Mouse (Mus musculus): ENCODE results near the gene Trhr2. TPM values are rescaled to one million over a fixed set of nuclear protein-coding genes. Genes with fewer than 3 reads are reported as not detected.

Trhr2 gene
- total RNA-seq, 2 experiments from 2014 or later = not detected

DNA sequence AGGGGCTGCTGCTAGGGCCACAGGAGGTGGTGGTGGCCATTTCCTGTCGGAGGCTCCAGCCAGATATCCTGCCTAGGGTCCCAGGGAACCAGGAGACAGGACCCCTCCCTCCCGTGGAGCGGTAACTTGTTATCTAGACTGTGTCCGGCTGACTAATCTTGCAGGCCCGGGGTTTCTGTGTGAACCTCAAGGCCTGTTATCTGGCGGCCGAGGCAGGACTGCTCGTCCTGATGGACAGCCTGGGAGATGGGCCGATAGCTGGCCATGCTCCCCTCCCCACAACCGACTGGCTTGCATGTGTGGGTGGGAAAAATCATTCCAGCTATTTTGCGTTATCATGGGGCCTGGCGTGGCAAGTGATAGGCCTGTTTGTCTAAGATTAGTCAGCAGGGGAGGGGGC is 47.2 kb downstream of the Trhr2 start:
- no peak for ATAC-seq (replicated peaks; ENCODE audit: low FRiP score, poor library complexity, severe bottlenecking)

- ATAC-seq (replicated peaks; ENCODE audit: low FRiP score, poor library complexity, severe bottlenecking) = no peak
These were observed 48.0 kb downstream of the Trhr2 start for GRCm38 (mm10) chr8:122312553-122312952.

- no peak for ATAC-seq (replicated peaks; ENCODE audit: low FRiP score, poor library complexity, severe bottlenecking)
These were observed 49.4 kb downstream of the Trhr2 start for GRCm38 (mm10) chr8:122311115-122311514.

GRCm38 (mm10) chr8:122309272-122309671 is 51.3 kb downstream of the Trhr2 start:
- ATAC-seq (replicated peaks; ENCODE audit: low FRiP score, poor library complexity, severe bottlenecking) = peak; percentile 72

- ATAC-seq (replicated peaks; ENCODE audit: low FRiP score, poor library complexity, severe bottlenecking) = no peak
These were observed 52.7 kb downstream of the Trhr2 start for GRCm38 (mm10) chr8:122307836-122308235.

Other genes with a start within 250 kb of the Trhr2 start
- gene Zfpm1, start 78.6 kb downstream of the Trhr2 start, total RNA-seq (2015; ENCODE audit: low replicate concordance) = 54.2 and 55.4 TPM in 2 replicates
- gene Zfpm1, start 78.6 kb downstream of the Trhr2 start, total RNA-seq (2017; ENCODE audit: low replicate concordance) = 196 and 459 TPM in 2 replicates
- gene Zc3h18, start 15.9 kb upstream of the Trhr2 start, total RNA-seq (2015; ENCODE audit: low replicate concordance) = 10.8 and 14.2 TPM in 2 replicates
- gene Zc3h18, start 15.9 kb upstream of the Trhr2 start, total RNA-seq (2017; ENCODE audit: low replicate concordance) = 22.2 and 31.5 TPM in 2 replicates
- not detected in 2 replicates for gene Il17c, start 61.3 kb upstream of the Trhr2 start, total RNA-seq (2015; ENCODE audit: low replicate concordance)
- not detected in 2 replicates for gene Il17c, start 61.3 kb upstream of the Trhr2 start, total RNA-seq (2017; ENCODE audit: low replicate concordance)
- 105 and 126 TPM in 2 replicates for gene Cyba, start 72.2 kb upstream of the Trhr2 start, total RNA-seq (2015; ENCODE audit: low replicate concordance)
- gene Cyba, start 72.2 kb upstream of the Trhr2 start, total RNA-seq (2017; ENCODE audit: low replicate concordance) = 42.8 and 52.6 TPM in 2 replicates
- 0.84 TPM in 1 of 2 replicates, not detected in the other for gene Mvd, start 82.7 kb upstream of the Trhr2 start, total RNA-seq (2015; ENCODE audit: low replicate concordance)
- 0.84 and 1.3 TPM in 2 replicates for gene Mvd, start 82.7 kb upstream of the Trhr2 start, total RNA-seq (2017; ENCODE audit: low replicate concordance)
- gene Snai3, start 100.0 kb upstream of the Trhr2 start, total RNA-seq (2015; ENCODE audit: low replicate concordance) = 1.0 TPM in 1 of 2 replicates, not detected in the other
- gene Snai3, start 100.0 kb upstream of the Trhr2 start, total RNA-seq (2017; ENCODE audit: low replicate concordance) = not detected in 2 replicates
- gene Rnf166, start 115.3 kb upstream of the Trhr2 start, total RNA-seq (2015; ENCODE audit: low replicate concordance) = 9.0 and 12.9 TPM in 2 replicates
- 7.9 and 8.1 TPM in 2 replicates for gene Rnf166, start 115.3 kb upstream of the Trhr2 start, total RNA-seq (2017; ENCODE audit: low replicate concordance)
- 3.8 and 29.4 TPM in 2 replicates for gene Ctu2, start 115.4 kb upstream of the Trhr2 start, total RNA-seq (2015; ENCODE audit: low replicate concordance)
- 7.5 and 7.8 TPM in 2 replicates for gene Ctu2, start 115.4 kb upstream of the Trhr2 start, total RNA-seq (2017; ENCODE audit: low replicate concordance)
- gene Piezo1, start 190.6 kb upstream of the Trhr2 start, total RNA-seq (2015; ENCODE audit: low replicate concordance) = 12.1 and 17.1 TPM in 2 replicates
- 14.7 and 23.0 TPM in 2 replicates for gene Piezo1, start 190.6 kb upstream of the Trhr2 start, total RNA-seq (2017; ENCODE audit: low replicate concordance)
- gene Cdt1, start 207.3 kb upstream of the Trhr2 start, total RNA-seq (2015; ENCODE audit: low replicate concordance) = 16.1 and 24.2 TPM in 2 replicates
- 38.2 and 47.5 TPM in 2 replicates for gene Cdt1, start 207.3 kb upstream of the Trhr2 start, total RNA-seq (2017; ENCODE audit: low replicate concordance)
- 77.1 and 85.7 TPM in 2 replicates for gene Aprt, start 216.2 kb upstream of the Trhr2 start, total RNA-seq (2015; ENCODE audit: low replicate concordance)
- 20.6 and 30.2 TPM in 2 replicates for gene Aprt, start 216.2 kb upstream of the Trhr2 start, total RNA-seq (2017; ENCODE audit: low replicate concordance)

All from erythroblast, adult 5-6 weeks (primary cell).